Mouse (Mus musculus): ENCODE measurements around the gene Gcnt3.

The Gcnt3 gene

GRCm38 (mm10) chr9:70006984-70007383, 30.9 kb downstream of the Gcnt3 start:
- no peak for DNase-seq (ENCODE audit: low spot score in 2 of 2)

- no peak for DNase-seq (ENCODE audit: low spot score in 2 of 2)
Measured at GRCm38 (mm10) chr9:70003516-70003915, 34.4 kb downstream of the Gcnt3 start.

GRCm38 (mm10) chr9:69999318-69999717, 38.6 kb downstream of the Gcnt3 start:
- no peak for DNase-seq (ENCODE audit: low spot score in 2 of 2)

GRCm38 (mm10) chr9:69994547-69994946, 43.3 kb downstream of the Gcnt3 start:
- DNase-seq (ENCODE audit: low spot score in 2 of 2), result no peak

GRCm38 (mm10) chr9:69993479-69993878, 44.4 kb downstream of the Gcnt3 start:
- DNase-seq (ENCODE audit: low spot score in 2 of 2), result no peak

GRCm38 (mm10) chr9:69992841-69993277, 45.0 kb downstream of the Gcnt3 start:
- no peak for DNase-seq (ENCODE audit: low spot score in 2 of 2)

GRCm38 (mm10) chr9:69990346-69990745, 47.5 kb downstream of the Gcnt3 start:
- DNase-seq (ENCODE audit: low spot score in 2 of 2), result no peak

GRCm38 (mm10) chr9:69989303-69990121, 48.4 kb downstream of the Gcnt3 start, which contains the start of gene Bnip2:
Gene Bnip2 (plus strand): TSS chr9:69989466.
- peak; percentile 92 to 97 for DNase-seq (ENCODE audit: low spot score in 2 of 2)

- DNase-seq (ENCODE audit: low spot score in 2 of 2), result no peak
Measured at GRCm38 (mm10) chr9:69988706-69989302, 49.1 kb downstream of the Gcnt3 start.

GRCm38 (mm10) chr9:69987579-69987978, 50.3 kb downstream of the Gcnt3 start:
- DNase-seq (ENCODE audit: low spot score in 2 of 2), result peak in 1 of 2 experiments; percentile 44

GRCm38 (mm10) chr9:69986571-69986970, 51.3 kb downstream of the Gcnt3 start:
- DNase-seq (ENCODE audit: low spot score in 2 of 2), result no peak

GRCm38 (mm10) chr9:69986063-69986462, 51.8 kb downstream of the Gcnt3 start:
- no peak for DNase-seq (ENCODE audit: low spot score in 2 of 2)

GRCm38 (mm10) chr9:69985526-69985925, 52.4 kb downstream of the Gcnt3 start:
- DNase-seq (ENCODE audit: low spot score in 2 of 2), result no peak
